Mouse (Mus musculus): ENCODE results near the gene Klf6. TPM values are rescaled to one million over a fixed set of nuclear protein-coding genes. Genes with fewer than 3 reads are reported as not detected.

The Klf6 gene
- polyA plus RNA-seq, 1 experiment from 2014 or later: 59.6 TPM

DNA sequence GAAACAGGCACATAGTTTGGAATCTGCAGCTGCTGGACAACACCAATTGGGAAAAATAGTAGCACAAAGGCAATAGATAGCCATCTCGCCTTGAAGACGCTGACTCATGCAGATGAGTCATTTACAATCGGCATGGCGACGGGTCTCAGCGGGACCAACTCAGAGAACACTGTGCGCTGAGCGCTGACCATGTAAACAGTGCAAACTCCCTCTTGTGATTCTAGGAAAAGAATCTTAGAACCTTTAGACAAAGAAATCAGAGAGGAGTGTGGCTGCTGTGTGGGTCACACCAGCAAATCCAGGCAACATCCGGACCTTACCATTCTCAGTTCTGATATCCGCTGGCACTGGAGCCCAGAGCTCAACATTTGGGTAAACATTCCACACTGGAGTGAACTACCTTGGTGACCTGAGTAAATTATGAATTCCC lies 16.1 kb upstream of the Klf6 start:
- H3K4me2 ChIP-seq: peak overlapping the region; percentile 43
- ATAC-seq (ENCODE audit: insufficient read depth) (peak; percentile 48; the same call in 1 of the 2 replicates), DNase-seq (peak; percentile 63)
- H3K27me3 ChIP-seq (ENCODE audit: insufficient read depth, low read length): no peaks in the 10 kb centered on the region
- H3K4me3 ChIP-seq (ENCODE audit: low read depth, low read length): no peak overlapping the region
- H3K9me3 ChIP-seq (ENCODE audit: low read depth, low read length): no peaks in the 10 kb centered on the region
- no peak for TF ChIP-seq CTCF (IDR thresholded peaks at IDR 0.05; ENCODE audit: low read depth)
- no peaks in the 10 kb centered on the region for H3K36me3 ChIP-seq (ENCODE audit: insufficient read depth)
- peak overlapping the region; percentile 84 for H3K27ac ChIP-seq (ENCODE audit: low read depth)
- peak overlapping the region; percentile 5; the same call in 1 of the 2 replicates for H3K9ac ChIP-seq
- H3K4me1 ChIP-seq (ENCODE audit: insufficient read depth): 0 out of 2 replicates have a peak, but pooled peaks cover 3% of the 10 kb centered on the region
- WGBS: 33% methylated on average over 10 of the region's 10 CpGs

DNA sequence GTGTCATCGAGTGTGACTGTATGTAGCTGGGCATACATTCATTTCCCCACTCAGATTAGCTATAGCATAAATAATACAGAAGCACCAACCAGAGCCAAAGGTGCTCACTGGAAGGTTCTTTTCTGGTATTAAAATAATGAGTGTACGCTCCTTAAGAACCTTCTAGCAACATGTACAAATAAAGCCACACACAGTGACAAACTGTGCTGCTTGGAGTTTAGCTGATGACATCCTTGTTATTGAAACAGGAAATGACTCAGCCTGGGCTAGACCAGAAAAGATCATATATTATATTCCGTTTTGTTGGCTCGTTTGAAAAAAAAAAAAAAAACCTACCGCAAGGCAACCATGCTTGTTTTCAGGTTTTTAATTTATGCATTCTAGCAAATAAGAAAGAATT lies 15.7 kb upstream of the Klf6 start:
- H3K4me3 ChIP-seq (ENCODE audit: low read depth, low read length): no peak overlapping the region
- H3K36me3 ChIP-seq (ENCODE audit: insufficient read depth): no peaks in the 10 kb centered on the region
- H3K9me3 ChIP-seq (ENCODE audit: low read depth, low read length): no peaks in the 10 kb centered on the region
- peak; percentile 37; the same call in 1 of the 2 replicates for ATAC-seq (ENCODE audit: insufficient read depth)
- peak overlapping the region; percentile 84 for H3K27ac ChIP-seq (ENCODE audit: low read depth)
- H3K9ac ChIP-seq: no peak overlapping the region; the same call in 1 of the 2 replicates
- peak; percentile 66 for DNase-seq
- no peak for TF ChIP-seq CTCF (IDR thresholded peaks at IDR 0.05; ENCODE audit: low read depth)
- WGBS: 51% methylated on average over 5 of the region's 5 CpGs
- no peaks in the 10 kb centered on the region for H3K27me3 ChIP-seq (ENCODE audit: insufficient read depth, low read length)
- 0 out of 2 replicates have a peak, but pooled peaks cover 3% of the 10 kb centered on the region for H3K4me1 ChIP-seq (ENCODE audit: insufficient read depth)
- peak overlapping the region; percentile 43 for H3K4me2 ChIP-seq

DNA sequence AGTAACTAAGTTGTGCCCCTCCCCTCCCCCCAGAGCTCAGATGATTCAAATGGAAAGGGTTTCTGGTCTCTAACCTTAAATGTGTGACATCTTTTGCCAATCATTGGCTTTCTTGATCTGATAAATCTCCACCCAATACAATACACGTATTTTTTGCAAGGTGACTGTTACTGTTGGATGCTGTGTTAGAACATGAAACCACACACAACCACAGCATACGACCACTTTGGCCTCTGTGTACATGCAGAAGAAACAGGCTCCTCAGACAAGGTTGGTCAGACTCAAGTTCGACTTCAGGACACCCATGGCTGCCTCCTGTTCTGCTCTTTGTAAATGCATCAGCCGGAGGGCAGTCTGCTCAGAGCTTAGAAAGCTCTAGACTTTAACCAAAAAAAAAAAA lies 14.4 kb upstream of the Klf6 start:
- no peak overlapping the region for H3K4me2 ChIP-seq
- no peak overlapping the region for H3K27ac ChIP-seq (ENCODE audit: low read depth)
- 0 out of 2 replicates have a peak, but pooled peaks cover 3% of the 10 kb centered on the region for H3K4me1 ChIP-seq (ENCODE audit: insufficient read depth)
- DNase-seq (no peak), ATAC-seq (ENCODE audit: insufficient read depth) (no peak)
- TF ChIP-seq CTCF (IDR thresholded peaks at IDR 0.05; ENCODE audit: low read depth): no peak
- H3K9ac ChIP-seq: no peak overlapping the region
- 78% methylated on average over 4 of the region's 4 CpGs for WGBS
- no peaks in the 10 kb centered on the region for H3K9me3 ChIP-seq (ENCODE audit: low read depth, low read length)
- no peak overlapping the region for H3K4me3 ChIP-seq (ENCODE audit: low read depth, low read length)
- H3K27me3 ChIP-seq (ENCODE audit: insufficient read depth, low read length): no peaks in the 10 kb centered on the region
- H3K36me3 ChIP-seq (ENCODE audit: insufficient read depth): no peaks in the 10 kb centered on the region

DNA sequence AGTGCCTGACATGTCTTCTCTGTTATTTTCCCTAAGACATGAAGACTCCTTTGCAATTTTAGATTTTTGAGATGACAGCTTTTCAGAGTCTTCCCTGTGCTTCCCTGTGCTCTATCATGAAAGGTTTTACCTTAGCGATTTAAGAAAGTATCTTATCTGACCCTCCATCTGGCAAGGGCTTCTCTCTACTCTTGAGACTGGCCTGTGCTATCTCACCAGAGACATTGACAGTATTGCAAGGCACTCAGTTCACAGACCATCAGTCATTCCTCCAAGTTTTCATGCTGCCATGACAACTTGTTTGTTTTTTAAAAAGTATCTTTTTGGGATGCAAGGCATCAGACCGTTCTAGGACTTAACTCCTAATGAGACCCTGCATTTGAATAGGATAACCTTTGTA lies 13.5 kb upstream of the Klf6 start:
- Histone ChIP-seq H3K27ac (ENCODE audit: low read depth) (no peak overlapping the region), H3K4me1 (ENCODE audit: insufficient read depth) (0 out of 2 replicates have a peak, but pooled peaks cover 3% of the 10 kb centered on the region), H3K9ac (no peak overlapping the region), H3K9me3 (ENCODE audit: low read depth, low read length) (no peaks in the 10 kb centered on the region), H3K4me2 (no peak overlapping the region), H3K27me3 (ENCODE audit: insufficient read depth, low read length) (no peaks in the 10 kb centered on the region), H3K4me3 (ENCODE audit: low read depth, low read length) (no peak overlapping the region), H3K36me3 (ENCODE audit: insufficient read depth) (no peaks in the 10 kb centered on the region)
- ATAC-seq (ENCODE audit: insufficient read depth) (no peak), DNase-seq (no peak)
- WGBS: 19% methylated on average over 2 of the region's 2 CpGs
- TF ChIP-seq CTCF (IDR thresholded peaks at IDR 0.05; ENCODE audit: low read depth): no peak

DNA sequence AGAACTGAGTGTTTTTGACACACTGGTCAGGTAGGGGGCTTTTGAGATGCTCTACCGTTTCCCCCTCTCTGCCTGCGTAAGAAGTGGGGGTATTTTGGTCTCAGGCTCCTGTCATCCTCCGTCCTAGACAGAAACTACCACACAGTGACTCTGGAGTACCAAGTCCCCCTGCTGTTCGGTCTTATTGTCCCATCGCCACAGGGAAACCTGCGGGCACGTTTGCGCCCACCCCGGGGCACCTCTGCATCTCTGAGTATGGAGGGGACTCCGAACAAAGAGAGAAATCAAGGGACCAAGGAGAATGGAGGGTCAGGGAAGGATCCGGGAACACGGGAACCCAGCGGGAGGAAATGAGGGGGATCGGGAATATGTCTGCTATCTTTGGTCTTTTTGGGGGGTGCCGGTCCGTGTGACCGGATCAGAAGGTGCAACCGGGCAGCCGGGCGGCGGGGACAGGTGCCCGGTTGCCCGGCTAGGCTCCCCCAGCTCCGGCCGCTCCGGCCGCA lies 578 bp upstream of the Klf6 start:
- Histone ChIP-seq H3K4me2 (peak overlapping the region; percentile 80), H3K9ac (peak overlapping the region; percentile 90), H3K4me3 (ENCODE audit: low read depth, low read length) (peak overlapping the region; percentile 62), H3K27me3 (ENCODE audit: insufficient read depth, low read length) (no peaks in the 10 kb centered on the region), H3K9me3 (ENCODE audit: low read depth, low read length) (no peaks in the 10 kb centered on the region), H3K4me1 (ENCODE audit: insufficient read depth) (peaks cover 9% of the 10 kb centered on the region; the same call in 1 of the 2 replicates), H3K36me3 (ENCODE audit: insufficient read depth) (peaks cover 12% of the 10 kb centered on the region), H3K27ac (ENCODE audit: low read depth) (peak overlapping the region; percentile 99)
- peak; percentile 76 for DNase-seq
- peak; percentile 58 for ATAC-seq (ENCODE audit: insufficient read depth)
- under 1% methylated on average over 27 of the region's 27 CpGs for WGBS
- TF ChIP-seq CTCF (IDR thresholded peaks at IDR 0.05; ENCODE audit: low read depth): peak; percentile 58

DNA sequence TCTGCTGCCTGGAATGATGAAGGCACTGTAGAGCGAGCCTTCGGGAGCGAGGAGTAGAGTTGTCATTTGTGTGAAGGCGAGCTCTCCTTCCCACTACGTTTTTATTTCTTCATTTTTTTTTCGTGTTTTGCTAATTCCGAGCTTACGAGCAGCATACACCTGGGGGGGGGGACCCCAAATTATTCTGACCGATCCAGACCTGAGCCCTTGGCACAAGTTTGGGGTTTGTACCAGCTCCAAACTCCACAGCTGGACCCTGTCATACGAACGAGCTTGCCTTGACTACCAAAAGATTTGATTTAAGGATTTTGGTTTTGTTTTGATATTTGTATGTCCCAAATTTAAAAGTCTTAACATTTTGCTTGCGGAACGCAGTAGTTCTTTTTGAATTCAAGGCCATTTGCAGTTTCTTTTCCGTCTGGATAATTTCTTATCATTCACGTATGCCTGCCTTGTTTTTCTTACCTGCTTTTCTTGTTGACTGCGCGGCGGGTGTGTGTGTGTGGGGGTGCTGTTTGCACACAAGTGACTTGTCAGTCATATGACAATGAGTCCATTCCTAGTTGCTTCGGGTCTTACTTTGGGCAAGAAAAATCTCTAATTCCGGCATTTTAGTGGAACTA lies 832 bp downstream of the Klf6 start:
- DNase-seq (peak; percentile 67), ATAC-seq (ENCODE audit: insufficient read depth) (no peak)
- Histone ChIP-seq H3K36me3 (ENCODE audit: insufficient read depth) (peaks cover 26% of the 10 kb centered on the region), H3K27me3 (ENCODE audit: insufficient read depth, low read length) (no peaks in the 10 kb centered on the region), H3K27ac (ENCODE audit: low read depth) (peak overlapping the region; percentile 96), H3K4me1 (ENCODE audit: insufficient read depth) (peaks cover 9% of the 10 kb centered on the region; the same call in 1 of the 2 replicates), H3K4me3 (ENCODE audit: low read depth, low read length) (peak overlapping the region; percentile 56), H3K9ac (peak overlapping the region; percentile 85), H3K4me2 (peak overlapping the region; percentile 69), H3K9me3 (ENCODE audit: low read depth, low read length) (no peaks in the 10 kb centered on the region)
- WGBS: under 1% methylated on average over 20 of the region's 20 CpGs
- no peak for TF ChIP-seq CTCF (IDR thresholded peaks at IDR 0.05; ENCODE audit: low read depth)

DNA sequence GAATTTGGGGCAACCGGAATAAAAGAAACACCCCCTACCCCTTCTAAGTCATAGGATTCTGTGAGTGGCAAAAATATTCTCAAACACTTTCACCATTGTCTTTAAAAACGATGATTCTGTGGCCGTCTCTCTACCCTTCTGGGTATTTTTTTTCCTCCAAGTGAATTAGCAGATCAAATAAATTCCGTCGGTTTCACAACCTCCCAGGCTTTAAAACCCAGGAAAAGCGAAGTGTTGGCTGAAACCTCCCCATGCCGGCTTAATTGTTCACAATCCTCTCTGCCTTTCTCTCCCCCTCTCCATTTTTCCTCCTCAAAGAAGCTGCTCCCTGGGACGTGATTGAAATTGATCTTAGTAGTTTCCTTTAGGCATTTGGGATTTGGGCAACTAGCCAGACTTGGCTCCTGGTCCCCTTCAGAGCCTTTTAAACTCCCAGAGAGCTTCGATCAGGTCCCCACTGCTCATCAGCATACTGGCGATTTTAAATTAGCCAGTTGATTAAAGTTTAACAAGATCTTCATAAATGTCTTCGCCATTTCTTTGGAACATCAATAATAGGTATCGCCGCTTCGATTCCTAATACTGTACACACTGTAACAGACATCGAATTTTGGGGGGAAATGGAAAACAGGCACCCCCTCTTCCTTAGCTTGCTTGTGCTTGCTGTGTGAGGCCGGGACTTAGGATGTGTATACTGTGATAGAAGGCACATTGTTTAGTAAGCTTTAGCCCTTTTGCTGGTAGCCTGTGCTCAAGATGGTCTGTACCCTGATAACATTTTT lies 1.5 kb downstream of the Klf6 start:
- Histone ChIP-seq H3K4me3 (ENCODE audit: low read depth, low read length) (peak overlapping the region; percentile 56), H3K4me2 (peak overlapping the region; percentile 69), H3K9ac (peak overlapping the region; percentile 85), H3K4me1 (ENCODE audit: insufficient read depth) (peaks cover 9% of the 10 kb centered on the region; the same call in 1 of the 2 replicates), H3K36me3 (ENCODE audit: insufficient read depth) (peaks cover 33% of the 10 kb centered on the region), H3K9me3 (ENCODE audit: low read depth, low read length) (no peaks in the 10 kb centered on the region), H3K27me3 (ENCODE audit: insufficient read depth, low read length) (no peaks in the 10 kb centered on the region), H3K27ac (ENCODE audit: low read depth) (peak overlapping the region; percentile 96)
- 3% methylated on average over 16 of the region's 16 CpGs for WGBS
- no peak for ATAC-seq (ENCODE audit: insufficient read depth)
- DNase-seq: peak; percentile 81
- no peak for TF ChIP-seq CTCF (IDR thresholded peaks at IDR 0.05; ENCODE audit: low read depth)

Measured in lung, embryonic 14.5 days (tissue).